Comparison of ENCODE assay signal across 11 mouse cellular contexts in genomic region chr15:25446155-25446487, GRCm38 (mm10). TPM values are rescaled to one million over a fixed set of nuclear protein-coding genes. Genes with fewer than 3 reads are reported as not detected.
DNase-seq lines count a peak whose midpoint lies in the region; ATAC-seq and TF ChIP-seq lines count a peak whose summit lies in the region.
"Had no signal": no experiment of that assay in that cellular context is flagged by ENCODE, and none has a peak within 500 bp of the region (broad histone marks: within the 10 kb centered on the region; RNA-seq: fewer than 3 reads in every experiment).

No protein-coding gene starts in this region.

- no peak for TF ChIP-seq CTCF in ES-Bruce4 (IDR thresholded peaks at IDR 0.05; ENCODE audit: low read depth, low read length)
- TF ChIP-seq CTCF in forebrain, postnatal 0 days (IDR thresholded peaks at IDR 0.05; ENCODE audit: low read depth) = no peak

- no peak for TF ChIP-seq POLR2A in ES-Bruce4 (IDR thresholded peaks at IDR 0.05; ENCODE audit: insufficient read depth, low read length)

- H3K27ac ChIP-seq in heart, embryonic 12.5 days (ENCODE audit: poor library complexity, severe bottlenecking) = no peak overlapping the region
- no peak overlapping the region for H3K27ac ChIP-seq in ES-Bruce4 (ENCODE audit: insufficient read depth, low read length)
- no peak overlapping the region for H3K27ac ChIP-seq in forebrain, postnatal 0 days (ENCODE audit: low read depth, low read length)
- no peak overlapping the region for H3K27ac ChIP-seq in liver, embryonic 15.5 days (replicated peaks)
- H3K27ac ChIP-seq: left cerebral cortex, adult 2 months had no signal

- H3K27me3 ChIP-seq in heart, embryonic 12.5 days (replicated peaks) = peaks cover 19% of the 10 kb centered on the region
- no peaks in the 10 kb centered on the region for H3K27me3 ChIP-seq in ES-Bruce4 (ENCODE audit: control insufficient read depth, insufficient read depth, low read length, poor library complexity, severe bottlenecking)
- H3K27me3 ChIP-seq in forebrain, postnatal 0 days (ENCODE audit: insufficient read depth, low read length) = peaks cover 8% of the 10 kb centered on the region; the same call in 1 of the 2 replicates
- peaks cover 5% of the 10 kb centered on the region; the same call in 1 of the 2 replicates for H3K27me3 ChIP-seq in liver, embryonic 15.5 days

- ATAC-seq in heart, embryonic 12.5 days (ENCODE audit: insufficient number of reproducible peaks, low FRiP score) = no peak
- no peak for ATAC-seq in forebrain, postnatal 0 days
- ATAC-seq in liver, embryonic 15.5 days (ENCODE audit: insufficient read depth) = no peak

- intact Hi-C loops in left cerebral cortex, postnatal 25 days (cut with DNase I) = no loop called here

- DNase-seq in heart, postnatal 4 days = no peak
- DNase-seq in forebrain, postnatal 0 days = no peak
- DNase-seq in right cerebral cortex, adult 2 months (ENCODE audit: low spot score in 2 of 2) = no peak
- DNase-seq in left cerebral cortex, postnatal 25 days (ENCODE audit: low spot score in 2 of 2) = no peak
- no peak for DNase-seq in right cerebral cortex, postnatal 25 days
- DNase-seq: cerebellum, postnatal 14 days; gastrocnemius, postnatal 36 days had no signal

- 0 out of 2 replicates have a peak overlapping the region, but pooled peaks have one; percentile 17 for H3K9ac ChIP-seq in heart, embryonic 12.5 days
- peak overlapping the region; percentile 18 for H3K9ac ChIP-seq in ES-Bruce4 (ENCODE audit: low read depth, poor library complexity, severe bottlenecking)
- no peak overlapping the region for H3K9ac ChIP-seq in forebrain, postnatal 0 days
- no peak overlapping the region for H3K9ac ChIP-seq in liver, embryonic 15.5 days

- peak overlapping the region; percentile 61 for H3K4me2 ChIP-seq in heart, embryonic 12.5 days
- 0 out of 2 replicates have a peak overlapping the region, but pooled peaks have one; percentile 3 for H3K4me2 ChIP-seq in forebrain, postnatal 0 days (ENCODE audit: low read depth)
- 0 out of 2 replicates have a peak overlapping the region, but pooled peaks have one; percentile 33 for H3K4me2 ChIP-seq in liver, embryonic 15.5 days

- H3K4me1 ChIP-seq in heart, embryonic 12.5 days (replicated peaks) = peaks cover 5% of the 10 kb centered on the region
- H3K4me1 ChIP-seq in ES-Bruce4 (ENCODE audit: control insufficient read depth, insufficient read depth, low read length) = no peaks in the 10 kb centered on the region
- H3K4me1 ChIP-seq in forebrain, postnatal 0 days (ENCODE audit: insufficient read depth) = no peaks in the 10 kb centered on the region
- H3K4me1 ChIP-seq in liver, embryonic 15.5 days (replicated peaks) = no peaks in the 10 kb centered on the region

- 30% methylated on average over 8 of the region's 8 CpGs for WGBS in heart, embryonic 12.5 days
- WGBS in forebrain, postnatal 0 days = 18% methylated on average over 8 of the region's 8 CpGs
- 49% methylated on average over 8 of the region's 8 CpGs for WGBS in liver, embryonic 15.5 days (ENCODE audit: insufficient replicate concordance)

- H3K36me3 ChIP-seq in heart, embryonic 12.5 days = no peaks in the 10 kb centered on the region
- no peaks in the 10 kb centered on the region for H3K36me3 ChIP-seq in ES-Bruce4 (ENCODE audit: control insufficient read depth, insufficient read depth, low read length, poor library complexity, severe bottlenecking)
- no peaks in the 10 kb centered on the region for H3K36me3 ChIP-seq in forebrain, postnatal 0 days (ENCODE audit: insufficient read depth)
- H3K36me3 ChIP-seq in liver, embryonic 15.5 days (replicated peaks) = no peaks in the 10 kb centered on the region

- TF ChIP-seq EP300 in ES-Bruce4 (IDR thresholded peaks at IDR 0.05; ENCODE audit: insufficient read depth, low read depth, low read length) = no peak

- H3K9me3 ChIP-seq in heart, embryonic 12.5 days (replicated peaks) = no peaks in the 10 kb centered on the region
- H3K9me3 ChIP-seq in ES-Bruce4 (replicated peaks; ENCODE audit: control insufficient read depth, insufficient read depth, low read length, poor library complexity, severe bottlenecking) = no peaks in the 10 kb centered on the region
- H3K9me3 ChIP-seq in forebrain, postnatal 0 days (ENCODE audit: low read length) = no peaks in the 10 kb centered on the region
- H3K9me3 ChIP-seq in liver, embryonic 15.5 days (replicated peaks) = no peaks in the 10 kb centered on the region

- H3K4me3 ChIP-seq in heart, embryonic 12.5 days = peak overlapping the region; percentile 22
- H3K4me3 ChIP-seq in ES-Bruce4 (ENCODE audit: low read depth, low read length) = no peak overlapping the region
- no peak overlapping the region for H3K4me3 ChIP-seq in forebrain, postnatal 0 days (ENCODE audit: low read depth, low read length)
- H3K4me3 ChIP-seq in liver, embryonic 15.5 days (replicated peaks) = no peak overlapping the region
- H3K4me3 ChIP-seq: left cerebral cortex, adult 2 months had no signal

RNA-seq across cellular contexts. Expression of gene Basp1, which starts 32.6 kb away (rescaled TPM):
- 18.4 and 18.6 TPM in 2 replicates for polyA plus RNA-seq in heart, embryonic 12.5 days (2016; fragmentation: Nextera tagmentation; extraction: Ambion mirVana)
- total RNA-seq in heart, postnatal 4 days (2021) = 10 to 100 TPM; 13.7 to 15.5 TPM
- polyA plus RNA-seq in ES-Bruce4 (2011; ENCODE audit: insufficient read depth, insufficient read length, low read depth, missing spikeins) = 109 and 110 TPM in 2 replicates
- 1,159 and 1,218 TPM in 2 replicates for total RNA-seq in forebrain, postnatal 0 days (2014; rRNA removed)
- 485 and 513 TPM in 2 replicates for polyA plus RNA-seq in forebrain, postnatal 0 days (2015; fragmentation: Nextera tagmentation; extraction: Ambion mirVana)
- 2.0 and 2.3 TPM in 2 replicates for polyA plus RNA-seq in liver, embryonic 15.5 days (2015; fragmentation: Nextera tagmentation; extraction: Ambion mirVana)
- 100 to 1,000 TPM; 665 to 747 TPM for total RNA-seq in left cerebral cortex, postnatal 25 days (2021)

Comparison
In these comparisons a context has a peak if more than half of its experiments do, and no peak if none do; other contexts are left out.
1. H3K4me2 ChIP-seq: peak in every context shown above with its lines; median percentile 61 in heart, embryonic 12.5 days; 33 in liver, embryonic 15.5 days; 3 in forebrain, postnatal 0 days.
2. H3K9ac ChIP-seq: peak in heart, embryonic 12.5 days (single experiment) and ES-Bruce4 (single experiment); none in forebrain, postnatal 0 days (single experiment) and liver, embryonic 15.5 days (single experiment).